Mouse (Mus musculus) forebrain, embryonic 10.5 days (tissue): ENCODE measurements around the gene Dab1. TPM values are rescaled to one million over a fixed set of nuclear protein-coding genes. Genes with fewer than 3 reads are reported as not detected.

Experiments used
- DNase-seq: peaks from one replicate; pipeline ENCODE4 v3.0.0-alpha.2; 2017; ENCODE audit warnings: low spot score; ENCODE audit errors: extremely low spot score
- H3K27ac ChIP-seq: fragments of 300-500 bp; sonication (generic); 2 replicates; pipeline ENCODE4 v1.5.1; 2016; ENCODE audit warnings: mild to moderate bottlenecking
- H3K27me3 ChIP-seq: fragments of 300-500 bp; sonication (generic); 2 replicates; pipeline ENCODE4 v1.6.1; 2016; ENCODE audit warnings: mild to moderate bottlenecking; ENCODE audit not compliant: poor library complexity, severe bottlenecking
- H3K36me3 ChIP-seq: fragments of 300-500 bp; sonication (generic); replicated peaks from 2 replicates; pipeline ENCODE4 v1.6.1; 2016; ENCODE audit warnings: mild to moderate bottlenecking, moderate library complexity
- H3K4me1 ChIP-seq: fragments of 300-500 bp; sonication (generic); 2 replicates; pipeline ENCODE4 v1.6.1; 2016
- H3K4me3 ChIP-seq: fragments of 300-500 bp; sonication (generic); 2 replicates; pipeline ENCODE4 v1.5.1; 2016; ENCODE audit warnings: mild to moderate bottlenecking, moderate library complexity
- H3K9me3 ChIP-seq: fragments of 300-500 bp; sonication (generic); 2 replicates; pipeline ENCODE4 v1.6.1; 2016; ENCODE audit warnings: mild to moderate bottlenecking, moderate library complexity
- WGBS: fragments of 180-500 bp; shearing (Covaris S2); methylation state at CpG from one replicate; pipeline ENCODE4 v1.1.7; 2016; 5-methylcytosine and 5-hydroxymethylcytosine counted together
- polyA plus RNA-seq: library from polyadenylated mRNA; unstranded; fragments of >200 nt; fragmentation: Nextera tagmentation; extraction: Ambion mirVana; gene quantifications from 2 replicates; pipeline ENCODE4 v1.2.1, GENCODE M21; 2016

Dab1 gene
- polyA plus RNA-seq, 1 experiment from 2014 or later, result 26.4 TPM

GRCm38 (mm10) chr4:104651761-104652160 is 1032.6 kb downstream of the Dab1 start:
- no peak for DNase-seq
- Histone ChIP-seq H3K36me3 (no peaks in the 10 kb centered on the region), H3K9me3 (no peaks in the 10 kb centered on the region), H3K27ac (no peak overlapping the region), H3K4me3 (no peak overlapping the region), H3K27me3 (no peaks in the 10 kb centered on the region), H3K4me1 (0 out of 2 replicates have a peak, but pooled peaks cover 8% of the 10 kb centered on the region)
- WGBS, result 74% methylated on average over 6 of the region's 6 CpGs

DNA sequence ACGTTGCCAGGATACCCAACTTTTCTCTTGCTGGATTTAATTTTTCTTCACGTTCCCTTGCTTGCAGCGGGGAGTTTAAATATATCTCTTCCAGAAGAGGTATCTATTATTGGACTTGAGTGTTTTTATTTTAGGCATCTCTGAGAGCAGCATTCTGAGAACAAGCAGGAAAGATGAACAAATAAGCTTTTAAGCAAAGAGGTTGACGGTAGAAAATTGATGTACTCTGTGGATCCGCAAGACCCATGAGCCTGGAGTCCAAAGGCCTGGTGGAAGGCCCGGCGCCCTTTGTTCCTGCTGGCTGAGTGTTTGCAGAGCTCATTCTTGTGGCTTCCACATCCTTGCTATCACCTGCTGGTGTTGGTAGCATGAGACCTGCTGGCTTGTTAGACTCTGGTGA is 1037.6 kb downstream of the Dab1 start:
- Histone ChIP-seq H3K9me3 (no peaks in the 10 kb centered on the region), H3K36me3 (no peaks in the 10 kb centered on the region), H3K27ac (no peak overlapping the region), H3K4me3 (no peak overlapping the region), H3K27me3 (no peaks in the 10 kb centered on the region), H3K4me1 (0 out of 2 replicates have a peak, but pooled peaks cover 5% of the 10 kb centered on the region)
- DNase-seq, result no peak
- WGBS, result 88% methylated on average over 7 of the region's 7 CpGs

- Histone ChIP-seq H3K9me3 (no peaks in the 10 kb centered on the region), H3K27ac (no peak overlapping the region), H3K4me3 (no peak overlapping the region), H3K4me1 (peaks cover 22% of the 10 kb centered on the region), H3K27me3 (no peaks in the 10 kb centered on the region), H3K36me3 (no peaks in the 10 kb centered on the region)
- 75% methylated on average over 12 of the region's 12 CpGs for WGBS
- DNase-seq, result no peak
Observed at GRCm38 (mm10) chr4:104662841-104663614, 1043.9 kb downstream of the Dab1 start.

- H3K4me3 ChIP-seq, result no peak overlapping the region
- peak; percentile 46 for DNase-seq
- no peaks in the 10 kb centered on the region for H3K36me3 ChIP-seq
- H3K4me1 ChIP-seq, result peaks cover 22% of the 10 kb centered on the region
- H3K27ac ChIP-seq, result no peak overlapping the region
- no peaks in the 10 kb centered on the region for H3K9me3 ChIP-seq
- no peaks in the 10 kb centered on the region for H3K27me3 ChIP-seq
Observed at GRCm38 (mm10) chr4:104665553-104665952, 1046.4 kb downstream of the Dab1 start.

GRCm38 (mm10) chr4:104666831-104667551 is 1047.8 kb downstream of the Dab1 start:
- Histone ChIP-seq H3K27me3 (no peaks in the 10 kb centered on the region), H3K4me3 (no peak overlapping the region), H3K9me3 (no peaks in the 10 kb centered on the region), H3K36me3 (no peaks in the 10 kb centered on the region), H3K27ac (peak overlapping the region; percentile 27; the same call in 1 of the 2 replicates), H3K4me1 (peaks cover 22% of the 10 kb centered on the region)
- DNase-seq, result no peak
- WGBS, result 60% methylated on average over 10 of the region's 10 CpGs

DNA sequence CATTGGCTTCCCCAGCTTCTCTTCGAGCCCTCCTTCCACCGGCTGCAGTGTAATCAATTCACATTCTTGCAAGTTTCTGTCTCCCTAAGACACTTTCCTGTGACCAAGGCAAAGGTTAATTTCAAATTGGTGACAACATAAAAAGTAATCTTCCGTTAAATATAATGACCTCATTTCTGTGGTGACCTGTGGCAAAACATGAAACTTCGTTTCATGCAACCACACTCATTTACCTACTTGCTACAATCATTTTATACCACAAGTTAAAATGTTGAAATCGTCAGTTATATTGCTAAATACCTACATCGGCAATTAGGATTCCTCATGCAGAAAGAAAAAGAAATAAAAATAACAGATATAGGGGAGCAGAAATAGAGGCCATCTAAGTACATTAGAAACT is 1048.9 kb downstream of the Dab1 start:
- DNase-seq, result no peak
- H3K27ac ChIP-seq, result no peak overlapping the region
- no peaks in the 10 kb centered on the region for H3K27me3 ChIP-seq
- 87% methylated on average over 6 of the region's 6 CpGs for WGBS
- H3K36me3 ChIP-seq, result no peaks in the 10 kb centered on the region
- H3K4me3 ChIP-seq, result no peak overlapping the region
- H3K9me3 ChIP-seq, result no peaks in the 10 kb centered on the region
- peaks cover 26% of the 10 kb centered on the region for H3K4me1 ChIP-seq

DNA sequence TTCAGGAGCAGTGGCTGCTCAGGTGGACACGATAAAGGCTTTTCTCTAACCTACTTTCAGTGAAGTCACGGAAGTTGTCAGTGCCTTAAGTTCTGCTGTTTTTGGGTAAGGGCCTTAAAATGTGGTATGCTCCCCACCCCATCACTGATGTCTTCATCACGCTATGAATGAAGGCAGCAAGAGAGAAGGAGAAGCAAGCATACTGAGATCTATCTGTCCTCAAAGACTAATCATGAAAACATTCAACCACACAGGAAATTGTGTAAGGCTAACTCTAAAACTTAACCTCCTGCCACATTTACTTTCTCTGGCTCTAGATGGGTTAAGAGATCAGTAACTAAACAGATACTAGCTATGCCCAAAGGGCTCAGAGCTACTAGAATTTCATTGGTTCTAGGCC is 1050.2 kb downstream of the Dab1 start:
- Histone ChIP-seq H3K9me3 (no peaks in the 10 kb centered on the region), H3K27me3 (no peaks in the 10 kb centered on the region), H3K36me3 (no peaks in the 10 kb centered on the region), H3K4me1 (peaks cover 26% of the 10 kb centered on the region), H3K4me3 (no peak overlapping the region), H3K27ac (no peak overlapping the region)
- DNase-seq, result no peak
- WGBS, result 90% methylated on average over 3 of the region's 3 CpGs

- no peak overlapping the region for H3K4me3 ChIP-seq
- H3K27ac ChIP-seq, result no peak overlapping the region
- DNase-seq, result no peak
- H3K36me3 ChIP-seq, result no peaks in the 10 kb centered on the region
- H3K27me3 ChIP-seq, result no peaks in the 10 kb centered on the region
- peaks cover 25% of the 10 kb centered on the region for H3K4me1 ChIP-seq
- H3K9me3 ChIP-seq, result no peaks in the 10 kb centered on the region
Observed at GRCm38 (mm10) chr4:104670741-104671140, 1051.6 kb downstream of the Dab1 start.

DNA sequence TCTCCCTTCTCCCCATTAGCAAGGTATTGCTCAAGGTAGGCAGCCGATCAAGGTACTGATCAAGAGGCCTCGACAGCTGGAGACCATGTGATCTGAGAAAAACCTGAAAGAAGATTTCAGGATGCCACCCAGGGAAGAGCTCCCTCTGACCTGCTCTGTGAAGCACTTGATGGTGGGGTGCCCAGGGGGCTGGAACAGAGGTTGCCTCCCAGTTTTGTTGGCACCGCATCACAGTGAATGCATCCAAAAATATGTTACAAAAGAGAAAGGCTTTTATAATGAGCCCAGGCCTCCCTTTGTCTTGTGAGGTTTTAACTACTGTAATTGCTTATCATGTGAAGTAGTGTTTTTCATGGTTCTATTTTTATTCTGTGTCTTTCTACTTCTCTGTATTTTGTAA is 1054.2 kb downstream of the Dab1 start:
- Histone ChIP-seq H3K27me3 (no peaks in the 10 kb centered on the region), H3K27ac (no peak overlapping the region), H3K36me3 (no peaks in the 10 kb centered on the region), H3K9me3 (no peaks in the 10 kb centered on the region), H3K4me3 (no peak overlapping the region), H3K4me1 (peaks cover 8% of the 10 kb centered on the region; the same call in 1 of the 2 replicates)
- DNase-seq, result no peak
- 86% methylated on average over 3 of the region's 3 CpGs for WGBS

GRCm38 (mm10) chr4:104674706-104675105 is 1055.5 kb downstream of the Dab1 start:
- Histone ChIP-seq H3K36me3 (no peaks in the 10 kb centered on the region), H3K27me3 (no peaks in the 10 kb centered on the region), H3K4me1 (peaks cover 17% of the 10 kb centered on the region), H3K9me3 (no peaks in the 10 kb centered on the region), H3K4me3 (no peak overlapping the region), H3K27ac (no peak overlapping the region)
- WGBS, result 91% methylated on average over 5 of the region's 5 CpGs
- no peak for DNase-seq

- no peaks in the 10 kb centered on the region for H3K36me3 ChIP-seq
- no peaks in the 10 kb centered on the region for H3K9me3 ChIP-seq
- no peak overlapping the region for H3K27ac ChIP-seq
- H3K4me1 ChIP-seq, result peaks cover 16% of the 10 kb centered on the region
- 85% methylated on average over 7 of the region's 7 CpGs for WGBS
- DNase-seq, result no peak
- no peaks in the 10 kb centered on the region for H3K27me3 ChIP-seq
- no peak overlapping the region for H3K4me3 ChIP-seq
Observed at GRCm38 (mm10) chr4:104678234-104678633, 1059.1 kb downstream of the Dab1 start.

GRCm38 (mm10) chr4:104680475-104680874 is 1061.3 kb downstream of the Dab1 start:
- DNase-seq, result no peak
- Histone ChIP-seq H3K36me3 (no peaks in the 10 kb centered on the region), H3K9me3 (no peaks in the 10 kb centered on the region), H3K27me3 (no peaks in the 10 kb centered on the region), H3K4me1 (peaks cover 26% of the 10 kb centered on the region), H3K4me3 (no peak overlapping the region), H3K27ac (no peak overlapping the region)
- WGBS, result 93% methylated on average over 4 of the region's 4 CpGs

DNA sequence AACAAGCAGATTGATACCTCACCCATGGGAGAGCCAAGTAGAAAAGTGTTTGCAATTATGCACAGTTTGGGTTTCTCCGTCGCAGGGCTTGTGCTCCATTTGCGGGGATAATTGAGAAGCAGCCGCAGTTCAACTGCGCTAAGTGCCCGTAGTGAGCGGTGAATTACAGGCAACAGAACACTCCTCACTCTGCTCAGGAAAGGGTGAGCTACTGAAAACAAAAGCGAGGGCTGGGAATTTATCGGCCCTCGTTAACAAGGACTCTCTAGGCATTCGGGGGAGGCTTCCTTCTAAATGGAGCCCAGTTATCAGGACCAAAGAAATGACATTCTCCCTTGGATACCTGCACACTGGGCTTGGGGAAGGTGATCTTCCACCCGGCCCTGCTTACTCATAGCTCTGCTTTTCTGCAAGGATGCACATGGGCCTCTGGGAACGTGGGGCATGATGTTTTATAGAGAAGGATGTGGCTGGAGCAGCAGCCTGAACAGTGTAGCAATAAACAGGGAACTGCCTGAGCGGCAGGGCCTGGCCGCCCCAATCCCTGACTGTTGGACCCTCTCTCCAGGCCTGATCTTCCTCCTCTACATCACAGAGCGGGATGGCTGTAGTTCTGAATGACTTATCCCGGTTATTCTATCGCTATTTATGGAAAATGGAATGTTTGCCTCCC is 1067.1 kb downstream of the Dab1 start:
- DNase-seq, result no peak
- Histone ChIP-seq H3K27me3 (0 out of 2 replicates have a peak, but pooled peaks cover 6% of the 10 kb centered on the region), H3K27ac (peak overlapping the region; percentile 3; the same call in 1 of the 2 replicates), H3K36me3 (no peaks in the 10 kb centered on the region), H3K4me1 (peaks cover 33% of the 10 kb centered on the region), H3K9me3 (no peaks in the 10 kb centered on the region), H3K4me3 (no peak overlapping the region)
- WGBS, result 48% methylated on average over 18 of the region's 18 CpGs
